Mouse (Mus musculus): ENCODE measurements around the gene Uqcc3.

DNA sequence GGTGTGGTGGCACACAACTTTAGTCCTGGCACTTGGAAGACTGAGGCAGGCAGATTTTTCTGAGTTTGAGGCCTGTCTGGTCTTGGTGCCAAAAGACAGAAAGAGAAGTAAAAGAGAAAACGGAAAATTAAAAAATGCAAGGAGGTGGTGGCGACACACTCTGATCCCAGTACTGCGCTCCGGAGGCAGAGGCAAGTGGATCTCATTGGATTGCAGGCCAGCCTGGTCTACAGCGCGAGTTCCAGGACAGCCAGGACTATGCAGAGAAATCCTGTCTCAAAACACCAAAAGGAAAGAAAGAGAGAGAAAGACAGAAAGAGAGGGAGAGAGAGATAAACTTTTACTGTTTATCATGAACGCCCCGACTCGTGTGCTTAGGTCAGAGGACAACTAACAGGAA lies 9.9 kb downstream of the Uqcc3 start:
- TF ChIP-seq POLR2A (IDR thresholded peaks at IDR 0.05; ENCODE audit: borderline replicate concordance, insufficient read depth, low read length) (no peak), CTCF (IDR thresholded peaks at IDR 0.05; ENCODE audit: borderline replicate concordance, insufficient read depth, low read depth, low read length) (no peak)

Data from cerebellum, adult 2 months (tissue).